Mouse (Mus musculus) cerebellum, adult 9-10 months (tissue): Measurements from ENCODE around the gene Grik4.
A peak's percentile ranks its signal among the peaks of the same experiment; 100 is the strongest.

Experiments
- DNase-seq: peaks from one replicate; pipeline ENCODE4 v3.0.0; 2022

Grik4 gene

DNA sequence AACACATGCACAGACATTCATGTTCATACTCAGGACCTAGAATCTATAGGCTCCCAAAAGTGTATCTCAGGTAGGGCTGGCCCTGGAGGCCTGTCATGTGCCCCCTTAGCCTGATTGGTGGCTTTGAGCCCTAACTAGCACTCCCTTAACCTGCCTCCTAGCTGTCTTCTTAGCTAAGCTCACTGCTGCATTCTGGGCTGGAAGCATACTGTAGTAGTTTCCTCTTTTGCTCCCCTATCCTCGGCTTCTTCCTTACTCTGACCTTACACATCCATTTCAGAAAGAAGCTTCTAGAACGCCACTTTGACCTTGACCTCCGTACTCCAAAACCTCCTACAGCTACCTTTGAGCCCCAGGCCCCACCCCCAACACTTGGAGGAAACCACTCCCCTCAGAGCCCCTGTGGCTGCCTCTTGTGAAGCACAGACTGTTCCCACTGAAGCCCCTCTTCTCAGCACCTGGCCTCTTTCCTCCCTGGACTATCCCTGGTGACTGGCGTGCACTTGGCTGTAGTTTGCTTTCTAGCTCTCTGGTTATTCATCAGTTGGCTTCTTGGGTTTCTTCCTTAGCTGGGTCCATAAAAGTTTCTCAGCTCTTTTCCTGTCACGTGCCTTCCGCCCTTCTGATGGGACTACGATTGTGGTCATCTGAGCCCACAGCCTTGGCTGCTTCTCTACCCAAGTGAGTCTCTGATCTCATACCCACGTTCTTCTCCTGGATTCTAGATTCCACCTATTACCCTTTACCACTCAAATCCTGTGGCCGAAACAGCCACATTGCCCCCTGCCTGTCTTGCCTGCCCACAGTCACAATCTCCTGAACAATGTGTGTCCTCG, 84.1 kb downstream of the Grik4 start:
- no peak for DNase-seq

DNA sequence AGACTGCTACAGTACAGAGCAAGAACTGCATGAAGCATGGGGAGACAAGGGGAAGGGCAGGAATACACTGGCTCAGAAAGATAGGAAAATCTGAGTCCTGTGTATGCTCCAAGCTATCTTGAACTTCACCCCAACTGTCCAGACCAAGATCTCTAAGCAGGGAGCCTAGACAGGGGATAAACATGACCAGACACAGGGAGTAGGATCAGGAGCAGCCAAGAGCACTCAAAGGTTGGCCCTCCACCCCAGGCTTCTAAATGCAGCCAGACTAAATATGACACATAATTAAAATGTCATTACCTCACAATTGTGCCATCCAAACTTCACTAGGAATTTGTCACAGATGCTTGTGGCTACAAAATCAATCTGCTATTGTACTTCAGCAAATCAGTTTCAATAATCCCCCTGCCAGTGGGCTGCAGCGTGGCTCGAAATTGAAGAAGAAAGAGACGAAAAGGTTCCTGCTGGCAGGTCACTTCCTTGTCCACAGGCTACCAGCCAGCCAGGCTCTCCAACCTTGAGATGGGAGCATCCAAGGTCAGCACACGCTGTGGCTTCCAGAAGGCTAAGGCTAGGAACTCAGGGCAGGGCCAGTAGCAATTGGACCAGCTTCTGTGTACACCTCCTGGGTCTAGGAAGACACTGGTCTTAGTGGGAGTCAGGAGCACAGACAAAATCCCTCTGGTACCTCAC, 85.1 kb downstream of the Grik4 start:
- no peak for DNase-seq

- DNase-seq: no peak
Observed at GRCm38 (mm10) chr9:42858576-42858975, 85.7 kb downstream of the Grik4 start.

- DNase-seq: no peak
Observed at GRCm38 (mm10) chr9:42857756-42858155, 86.5 kb downstream of the Grik4 start.

DNA sequence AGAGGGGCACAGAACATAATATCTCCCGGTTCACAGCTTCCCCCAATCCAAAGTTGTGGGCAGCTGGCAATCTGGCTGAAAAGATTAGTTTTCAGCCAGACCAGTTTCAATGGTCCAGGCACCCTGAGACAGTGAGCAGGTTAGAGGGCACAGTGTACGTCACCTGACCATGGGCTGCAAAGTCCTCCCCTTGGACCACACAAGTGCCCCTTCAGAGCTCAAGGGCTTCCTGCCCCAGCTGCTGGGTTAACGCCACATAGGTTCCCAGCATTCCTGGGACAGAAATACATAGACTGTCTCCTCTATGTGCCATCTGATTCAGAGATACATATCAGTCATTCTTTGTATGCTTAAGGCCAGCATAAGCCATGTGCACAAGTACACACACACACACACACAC, 91.2 kb downstream of the Grik4 start:
- no peak for DNase-seq

DNA sequence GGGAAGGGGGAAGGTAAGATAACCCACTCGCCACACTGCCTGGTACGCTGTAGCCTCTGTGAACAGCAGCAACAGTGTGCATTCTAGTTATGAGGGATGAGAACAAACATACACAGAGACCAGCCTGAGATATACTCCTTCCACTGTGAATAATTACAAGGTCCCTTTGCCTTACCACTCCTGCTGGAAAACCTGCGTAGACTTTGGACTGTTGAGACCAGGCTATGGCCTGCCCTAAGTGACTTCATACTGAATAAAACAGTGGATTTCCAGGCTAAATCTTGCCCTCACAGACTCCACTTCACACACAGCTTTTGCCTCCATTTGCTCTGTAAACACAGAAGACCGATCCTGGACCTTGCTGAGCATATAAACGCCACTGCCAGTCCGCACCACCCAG, 94.2 kb downstream of the Grik4 start:
- DNase-seq: no peak

DNA sequence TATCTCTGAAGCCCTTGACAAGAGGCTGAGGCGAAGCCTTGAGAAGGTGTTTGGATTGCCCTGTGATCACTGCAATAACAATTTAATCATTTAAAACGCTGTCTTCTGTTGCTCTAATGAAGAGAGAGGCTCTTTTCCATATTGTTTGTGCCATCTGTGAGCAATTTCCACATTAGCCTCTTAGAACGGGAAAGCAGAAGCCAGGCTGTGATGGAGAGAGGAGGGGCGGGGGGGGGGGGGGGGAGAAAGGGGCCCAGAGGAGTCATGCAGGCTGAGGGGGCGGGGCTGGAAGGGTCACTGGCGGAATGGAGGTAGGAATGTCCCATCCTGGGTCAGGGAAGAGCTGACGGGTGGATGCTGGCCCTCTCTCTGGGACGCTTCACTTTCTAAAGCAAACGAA, 96.2 kb downstream of the Grik4 start:
- no peak for DNase-seq

DNA sequence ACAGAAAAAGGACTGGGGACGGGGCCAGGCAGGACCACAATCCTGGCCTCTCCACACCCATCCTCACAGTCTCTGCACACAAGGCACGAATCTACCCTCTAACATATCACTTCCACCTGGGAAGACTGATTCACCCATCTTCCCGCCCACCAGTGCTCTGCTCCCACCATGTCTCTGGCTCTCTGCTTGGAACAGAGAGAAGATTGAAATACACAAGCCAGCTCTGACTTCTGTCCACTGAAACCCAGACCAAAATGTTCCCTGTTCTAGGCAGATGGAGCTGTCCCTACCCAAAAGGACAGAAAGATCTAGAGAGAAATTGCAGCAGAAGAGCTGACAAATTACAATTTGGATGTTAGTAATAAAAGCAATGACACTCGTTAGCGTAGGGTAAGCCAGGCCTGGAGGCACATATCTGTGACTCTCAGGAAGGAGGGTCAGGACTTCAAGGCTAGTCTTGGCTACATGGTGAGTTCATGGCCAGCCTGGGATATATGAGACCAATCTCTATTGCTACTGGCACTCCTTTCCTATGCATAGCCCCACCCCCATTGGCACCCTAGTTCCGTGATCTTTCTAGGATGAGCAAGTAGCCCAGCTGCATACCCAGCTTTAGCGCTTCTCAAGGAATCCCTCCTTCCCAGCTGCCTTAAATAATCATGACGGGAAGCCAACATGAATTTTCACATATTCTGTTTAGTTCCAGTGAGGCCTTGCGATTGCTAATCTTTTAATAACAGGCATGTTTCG, 97.4 kb downstream of the Grik4 start:
- DNase-seq: no peak

DNA sequence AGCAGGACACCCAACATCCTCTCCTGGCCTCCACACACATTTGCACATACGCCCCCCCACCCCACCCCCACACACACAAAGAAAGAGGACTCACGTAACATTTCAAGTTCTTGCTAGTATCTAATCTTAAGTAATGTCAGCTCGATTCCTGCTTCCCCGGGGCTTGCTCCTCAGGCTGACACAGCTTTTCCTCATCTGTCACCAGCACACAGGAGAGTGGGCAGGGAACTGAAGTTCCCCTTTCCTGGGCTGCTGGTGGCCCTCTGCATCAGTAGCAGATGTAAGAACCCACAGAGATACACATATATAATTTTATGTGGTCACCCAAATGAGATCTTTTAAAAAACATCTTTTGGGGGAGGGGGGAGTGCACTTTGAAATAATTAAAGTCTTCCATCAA, 98.2 kb downstream of the Grik4 start:
- no peak for DNase-seq

- DNase-seq: peak; percentile 32
Observed at GRCm38 (mm10) chr9:42844301-42844700, 100.0 kb downstream of the Grik4 start.

DNA sequence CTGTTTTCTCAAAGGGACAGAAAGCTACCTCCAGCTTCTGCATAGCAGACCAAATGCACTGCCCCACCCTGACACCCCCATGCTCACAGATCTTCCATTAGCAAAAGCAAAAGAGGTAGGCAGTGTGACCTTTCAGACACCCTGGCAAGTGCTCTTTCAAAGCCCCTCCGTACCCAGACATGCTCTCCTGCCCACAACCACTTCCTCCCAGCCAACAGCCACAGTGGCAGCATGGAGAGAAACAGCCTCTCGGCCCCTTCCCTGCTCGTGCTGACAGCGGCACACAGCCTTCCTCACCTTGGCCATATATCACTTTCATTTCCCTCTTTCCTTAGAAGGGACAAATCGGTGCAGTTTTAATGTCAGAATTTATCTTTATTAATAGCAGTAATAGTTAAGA, 106.0 kb downstream of the Grik4 start:
- DNase-seq: no peak

DNA sequence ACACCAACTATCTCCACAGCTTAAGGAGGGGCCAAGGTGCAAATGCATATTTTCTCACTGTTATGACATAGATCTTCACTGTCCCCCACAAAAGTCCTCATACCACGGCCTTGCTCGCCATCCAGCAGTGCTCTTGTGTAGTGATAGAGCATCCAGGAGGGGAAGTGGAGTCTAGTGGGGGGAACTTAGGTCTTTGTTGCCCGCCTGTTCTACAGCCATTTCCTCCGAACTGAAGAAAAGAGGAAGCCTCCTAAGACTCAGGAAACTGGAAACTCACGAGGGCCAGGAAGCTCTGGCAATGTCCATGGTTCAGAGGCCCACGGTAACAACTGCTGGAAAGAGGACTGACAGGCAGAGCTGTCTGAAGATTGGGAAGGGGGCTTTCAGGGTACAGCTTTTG, 106.8 kb downstream of the Grik4 start:
- DNase-seq: no peak

DNA sequence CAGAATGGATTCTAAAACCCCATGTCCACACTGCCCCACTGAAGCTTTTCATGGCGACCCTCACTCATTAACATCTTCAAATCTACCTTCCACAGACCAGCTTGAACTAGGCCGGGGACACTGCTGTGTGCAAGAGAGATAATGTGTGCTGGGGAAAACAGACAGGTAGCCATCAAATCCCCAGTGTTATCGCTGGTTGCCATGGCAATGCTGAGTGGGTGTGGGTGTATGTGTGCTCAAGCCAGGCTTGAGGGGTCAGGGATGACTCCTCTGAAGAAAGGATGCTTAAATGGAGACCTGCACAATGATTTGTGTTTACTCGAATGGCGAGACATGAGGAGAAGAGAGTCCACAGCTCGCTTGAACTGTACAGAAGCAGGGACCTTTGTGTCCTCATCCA, 112.7 kb downstream of the Grik4 start:
- no peak for DNase-seq

GRCm38 (mm10) chr9:42819247-42819646, 125.0 kb downstream of the Grik4 start:
- DNase-seq: no peak

GRCm38 (mm10) chr9:42816815-42817214, 127.5 kb downstream of the Grik4 start:
- DNase-seq: no peak

- DNase-seq: no peak
Observed at GRCm38 (mm10) chr9:42809146-42809545, 135.1 kb downstream of the Grik4 start.

DNA sequence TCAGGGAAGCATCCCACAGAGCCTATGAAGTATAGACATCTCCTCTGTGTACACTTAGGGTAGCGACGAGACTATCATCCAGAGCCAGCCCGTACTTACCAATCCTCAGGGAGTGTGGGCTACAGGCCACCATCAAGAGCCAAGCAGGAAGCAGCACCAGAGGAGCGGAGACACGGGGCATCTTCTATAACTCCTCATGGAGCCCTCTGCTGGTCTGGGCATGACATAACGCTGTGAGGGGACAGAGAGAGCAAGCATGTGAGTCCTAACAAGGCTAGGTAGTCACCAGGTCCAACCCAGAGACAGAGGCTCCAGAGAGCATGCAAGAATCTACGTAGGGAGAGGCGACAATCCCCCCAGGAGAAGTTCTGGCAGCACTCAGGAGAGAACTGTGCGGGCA, 135.9 kb downstream of the Grik4 start:
- no peak for DNase-seq

DNA sequence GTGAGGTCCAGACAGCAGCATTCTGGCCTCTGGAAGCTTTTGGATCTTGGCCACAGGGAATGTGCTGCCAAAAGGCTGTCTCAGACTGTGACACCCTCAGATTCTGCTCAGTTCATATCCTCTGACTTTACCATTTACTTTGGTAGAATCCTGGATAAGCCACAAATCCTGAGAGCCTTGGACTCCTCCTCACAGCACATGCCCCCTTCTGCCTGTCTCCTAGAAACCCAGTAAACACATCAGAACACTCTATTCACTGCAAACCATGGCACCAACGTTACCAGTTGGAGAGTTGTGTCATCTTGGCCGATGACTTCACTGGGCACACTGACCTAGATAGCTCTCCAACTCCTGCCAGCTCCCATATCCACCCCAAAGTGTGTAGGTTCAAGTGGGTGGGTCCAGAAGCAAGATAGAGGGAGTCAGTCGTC, 141.2 kb downstream of the Grik4 start:
- DNase-seq: peak; percentile 14

- no peak for DNase-seq
Observed at GRCm38 (mm10) chr9:42801929-42802328, 142.4 kb downstream of the Grik4 start.

DNA sequence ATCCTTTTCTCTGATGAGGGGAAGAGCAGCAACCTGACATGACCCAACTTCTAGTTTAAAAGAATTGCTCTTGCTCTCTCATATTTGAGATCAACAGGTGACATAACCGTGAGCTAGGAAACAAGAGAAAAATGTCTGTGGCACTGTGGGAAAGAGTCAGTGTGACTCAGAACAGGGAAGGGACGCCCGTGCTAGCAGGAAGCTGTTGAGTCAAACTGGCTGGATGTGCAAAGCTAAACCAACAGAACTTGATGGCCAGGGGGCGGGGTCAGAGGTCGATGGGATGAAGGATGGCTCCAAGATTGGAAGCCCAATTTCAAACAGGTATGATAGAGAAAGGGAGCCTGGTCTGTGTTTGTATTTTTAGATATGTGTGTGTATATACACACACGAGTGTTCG, 144.2 kb downstream of the Grik4 start:
- no peak for DNase-seq

- no peak for DNase-seq
Observed at GRCm38 (mm10) chr9:42799694-42800093, 144.6 kb downstream of the Grik4 start.

- no peak for DNase-seq
Observed at GRCm38 (mm10) chr9:42799242-42799641, 145.1 kb downstream of the Grik4 start.

DNA sequence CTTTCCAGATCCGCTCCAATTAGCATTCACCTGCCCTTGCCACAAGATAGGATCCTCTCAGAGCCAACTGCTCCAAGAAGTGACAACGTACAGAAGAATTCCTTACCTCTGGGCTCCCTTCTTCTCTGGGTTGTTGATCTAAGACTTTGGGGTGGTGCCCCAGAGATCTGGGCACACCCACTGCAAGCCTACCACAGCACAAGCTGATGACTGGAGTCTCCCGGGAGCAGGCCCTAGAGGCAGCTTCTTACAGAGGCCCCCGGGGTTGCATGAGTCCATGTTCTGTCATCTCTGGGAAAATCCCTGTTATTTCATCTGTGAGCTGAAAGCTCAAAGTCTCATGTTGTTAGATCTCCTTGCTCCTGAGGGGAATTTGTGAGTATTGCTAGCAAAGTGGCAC, 146.0 kb downstream of the Grik4 start:
- DNase-seq: no peak

DNA sequence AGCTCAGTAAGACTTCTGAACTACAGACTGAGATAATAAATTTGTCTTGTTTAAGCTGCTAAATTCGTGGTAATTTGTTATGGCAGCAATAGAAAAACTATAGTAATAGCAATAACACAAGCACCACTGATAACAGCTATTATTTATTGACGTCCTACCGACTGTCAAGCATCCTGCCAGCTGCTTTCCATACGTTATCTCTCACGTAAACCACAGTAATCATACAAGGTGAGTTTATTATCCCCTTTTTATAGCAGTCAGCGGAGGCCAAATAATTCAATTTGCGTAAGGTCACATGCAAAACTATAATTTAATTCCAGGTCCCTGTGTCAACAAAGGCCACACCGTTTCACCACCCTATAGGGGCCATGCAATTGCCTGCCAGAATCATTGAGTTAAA, 147.0 kb downstream of the Grik4 start:
- no peak for DNase-seq
